Mouse (Mus musculus) bone marrow macrophage, adult 2 months (primary cell): ENCODE data around the gene Sv2c.

Experiments used
- CTCF ChIP-seq: IDR thresholded peaks from 2 replicates; pipeline ENCODE4 v1.5.1; 2012; ENCODE audit warnings: low read depth, mild to moderate bottlenecking, low read length, moderate library complexity
- POLR2A ChIP-seq: IDR thresholded peaks from 2 replicates; pipeline ENCODE4 v1.6.1; 2012; ENCODE audit warnings: mild to moderate bottlenecking, low read depth, low read length, borderline replicate concordance

GRCm38 (mm10) chr13:95944621-95945020 lies 187.8 kb downstream of the Sv2c start:
- TF ChIP-seq CTCF (no peak), POLR2A (no peak)
